Mouse (Mus musculus) liver, embryonic 13.5 days (tissue): ENCODE results near the gene Krtap4-9. TPM values are rescaled to one million over a fixed set of nuclear protein-coding genes. Genes with fewer than 3 reads are reported as not detected.
"Not testable (repeated sequence)": the region's sequence is repeated elsewhere in the genome, so short reads cannot be mapped to it uniquely, and the experiment has no call there.

Source experiments
- ATAC-seq: fragments of 200-750 bp; cut with Nextera tagmentation; 2 replicates; pipeline ENCODE4 v1.8.0; 2017; ENCODE audit warnings: low read depth, mild to moderate bottlenecking, moderate number of reproducible peaks, moderate library complexity
- DNase-seq: peaks from one replicate; pipeline ENCODE4 v3.0.0; 2022
- H3K27ac ChIP-seq: fragments of 300-500 bp; sonication (generic); 2 replicates; pipeline ENCODE4 v1.5.1; 2015; ENCODE audit warnings: moderate library complexity, mild to moderate bottlenecking, inconsistent platforms
- H3K27me3 ChIP-seq: fragments of 300-500 bp; sonication (generic); 2 replicates; pipeline ENCODE4 v1.6.1; 2015; ENCODE audit warnings: mild to moderate bottlenecking, inconsistent platforms
- H3K36me3 ChIP-seq: fragments of 300-500 bp; sonication (generic); 2 replicates; pipeline ENCODE4 v1.6.1; 2015; ENCODE audit warnings: mild to moderate bottlenecking, inconsistent platforms
- H3K4me1 ChIP-seq: fragments of 300-500 bp; sonication (generic); replicated peaks from 2 replicates; pipeline ENCODE4 v1.6.1; 2015; ENCODE audit warnings: inconsistent platforms
- H3K4me2 ChIP-seq: fragments of 300-500 bp; sonication (generic); 2 replicates; pipeline ENCODE4 v1.6.1; 2015; ENCODE audit warnings: inconsistent platforms, mild to moderate bottlenecking, moderate library complexity
- H3K4me3 ChIP-seq: fragments of 300-500 bp; sonication (generic); replicated peaks from 2 replicates; pipeline ENCODE4 v1.5.1; 2015; ENCODE audit warnings: mild to moderate bottlenecking, inconsistent platforms
- H3K9ac ChIP-seq: fragments of 300-500 bp; sonication (generic); 2 replicates; pipeline ENCODE4 v1.6.1; 2015; ENCODE audit warnings: mild to moderate bottlenecking, inconsistent platforms
- H3K9me3 ChIP-seq: fragments of 300-500 bp; sonication (generic); replicated peaks from 2 replicates; pipeline ENCODE4 v1.6.1; 2016; ENCODE audit warnings: inconsistent platforms
- WGBS: fragments of 180-500 bp; shearing (Covaris S2); methylation state at CpG from one replicate; pipeline ENCODE4 v1.1.7; 2015; ENCODE audit not compliant: insufficient replicate concordance; 5-methylcytosine and 5-hydroxymethylcytosine counted together
- polyA plus RNA-seq: library from polyadenylated mRNA; unstranded; fragments of >200 nt; fragmentation: Nextera tagmentation; extraction: Ambion mirVana; gene quantifications from 2 replicates; pipeline ENCODE4 v1.2.1, GENCODE M21; 2015

Krtap4-9 gene
- polyA plus RNA-seq = not detected in 2 replicates

DNA sequence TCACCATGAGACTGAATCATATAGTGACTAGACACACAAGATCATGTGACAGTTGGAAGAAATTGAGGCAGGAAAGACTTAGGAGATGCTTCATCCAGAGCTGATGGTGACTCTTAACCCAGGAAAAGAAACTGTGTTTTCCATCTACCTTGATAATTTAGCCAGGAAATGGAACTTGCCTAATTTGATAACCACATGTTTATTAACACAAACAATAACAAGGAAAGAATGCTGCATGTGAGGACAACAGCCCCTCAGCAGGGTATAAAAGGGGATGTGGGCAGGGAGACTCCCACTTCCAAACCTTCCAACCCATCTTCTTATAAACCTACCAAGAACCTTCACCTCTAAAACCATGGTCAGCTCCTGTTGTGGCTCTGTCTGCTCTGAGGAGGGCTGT, at the start of gene Krtap4-9:
Gene Krtap4-9, plus strand, starts transcription at position 301 of the 400 bp plus-strand sequence.
- not testable (repeated sequence) for H3K9ac ChIP-seq, H3K27ac ChIP-seq, ATAC-seq, H3K9me3 ChIP-seq, DNase-seq, H3K4me1 ChIP-seq, H3K4me3 ChIP-seq, H3K4me2 ChIP-seq, H3K36me3 ChIP-seq, H3K27me3 ChIP-seq

DNA sequence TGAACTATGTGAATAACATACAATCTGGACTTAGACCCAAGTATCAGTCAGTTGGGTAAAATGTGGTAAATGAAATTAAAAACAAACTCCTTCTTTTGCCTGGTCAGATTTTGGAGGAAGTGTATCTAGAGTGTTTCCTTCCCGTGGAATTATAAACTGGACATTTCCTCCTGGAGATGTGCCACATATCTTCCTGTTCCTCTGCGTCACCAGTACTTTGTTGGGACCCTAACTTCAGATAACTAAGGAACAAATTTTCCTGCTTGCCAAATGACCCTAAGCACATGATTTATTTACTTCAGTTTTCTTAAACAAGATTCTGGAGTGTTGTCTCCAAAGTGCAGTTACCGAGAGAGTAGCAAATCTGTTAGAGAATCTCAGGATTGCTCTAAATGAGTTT, 41.0 kb upstream of the Krtap4-9 start:
- H3K9me3 ChIP-seq = no peaks in the 10 kb centered on the region
- no peaks in the 10 kb centered on the region for H3K27me3 ChIP-seq
- no peaks in the 10 kb centered on the region for H3K4me1 ChIP-seq
- WGBS = 54% methylated on average over 3 of the region's 3 CpGs
- no peak for ATAC-seq
- H3K27ac ChIP-seq = no peak overlapping the region
- no peaks in the 10 kb centered on the region for H3K36me3 ChIP-seq
- H3K4me3 ChIP-seq = no peak overlapping the region
- DNase-seq = no peak
- H3K4me2 ChIP-seq = no peak overlapping the region
- no peak overlapping the region for H3K9ac ChIP-seq

GRCm38 (mm10) chr11:99758877-99759276, 26.1 kb upstream of the Krtap4-9 start:
- Histone ChIP-seq H3K27ac (no peak overlapping the region), H3K9me3 (no peaks in the 10 kb centered on the region), H3K4me1 (no peaks in the 10 kb centered on the region), H3K36me3 (no peaks in the 10 kb centered on the region), H3K4me2 (no peak overlapping the region), H3K9ac (no peak overlapping the region), H3K4me3 (no peak overlapping the region), H3K27me3 (no peaks in the 10 kb centered on the region)
- WGBS = 67% methylated on average over 1 of the region's 1 CpGs
- DNase-seq (no peak), ATAC-seq (no peak)

DNA sequence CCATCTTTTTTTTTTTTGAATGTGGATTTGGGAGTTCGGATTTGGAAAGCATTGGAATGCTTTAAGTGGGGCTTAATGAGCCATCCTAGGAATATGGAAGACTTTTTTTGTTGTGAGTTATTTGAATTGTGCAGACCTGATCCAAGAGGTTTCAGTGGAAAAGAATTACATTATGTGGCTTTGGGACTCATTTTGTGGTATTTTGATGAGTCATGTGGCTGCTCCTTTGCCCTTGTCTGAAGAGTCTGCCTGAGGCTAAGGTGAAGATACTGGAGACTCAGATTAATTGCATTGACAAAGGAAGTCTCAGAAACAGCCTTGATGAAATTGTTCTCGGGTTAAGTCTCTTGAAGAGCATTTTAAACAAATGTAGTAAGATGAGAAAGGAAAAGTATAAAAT, 16.6 kb upstream of the Krtap4-9 start:
- H3K4me1 ChIP-seq = no peaks in the 10 kb centered on the region
- no peaks in the 10 kb centered on the region for H3K27me3 ChIP-seq
- H3K9ac ChIP-seq = no peak overlapping the region
- H3K27ac ChIP-seq = no peak overlapping the region
- H3K4me2 ChIP-seq = no peak overlapping the region
- WGBS = 38% methylated on average over 2 of the region's 2 CpGs
- DNase-seq (no peak), ATAC-seq (no peak)
- no peak overlapping the region for H3K4me3 ChIP-seq
- H3K9me3 ChIP-seq = no peaks in the 10 kb centered on the region
- no peaks in the 10 kb centered on the region for H3K36me3 ChIP-seq

- not testable (repeated sequence) for H3K27ac ChIP-seq, H3K4me3 ChIP-seq, H3K9me3 ChIP-seq, H3K36me3 ChIP-seq, H3K27me3 ChIP-seq, ATAC-seq, DNase-seq, H3K4me1 ChIP-seq, H3K9ac ChIP-seq, H3K4me2 ChIP-seq
These were observed 12.2 kb upstream of the Krtap4-9 start, which contains the start of gene Gm11595 for GRCm38 (mm10) chr11:99772813-99773212. TSS of gene Gm11595 (minus strand) at chr11:99772913.

- no peak overlapping the region for H3K9ac ChIP-seq
- H3K9me3 ChIP-seq = no peaks in the 10 kb centered on the region
- DNase-seq (no peak), ATAC-seq (no peak)
- 69% methylated on average over 7 of the region's 7 CpGs for WGBS
- no peaks in the 10 kb centered on the region for H3K27me3 ChIP-seq
- no peak overlapping the region for H3K27ac ChIP-seq
- no peaks in the 10 kb centered on the region for H3K36me3 ChIP-seq
- H3K4me1 ChIP-seq = no peaks in the 10 kb centered on the region
- H3K4me3 ChIP-seq = no peak overlapping the region
- H3K4me2 ChIP-seq = no peak overlapping the region
These were observed 6.6 kb upstream of the Krtap4-9 start for GRCm38 (mm10) chr11:99778401-99778800.

- Histone ChIP-seq H3K9me3 (no peaks in the 10 kb centered on the region), H3K9ac (no peak within 1 kb of the TSS), H3K4me2 (no peak within 1 kb of the TSS), H3K4me3 (no peak within 1 kb of the TSS), H3K27ac (no peak within 1 kb of the TSS), H3K36me3 (no peaks in the 10 kb centered on the region), H3K27me3 (no peaks in the 10 kb centered on the region), H3K4me1 (no peaks in the 10 kb centered on the region)
- 76% methylated on average over 2 of the region's 2 CpGs for WGBS
- no peak for DNase-seq
- no peak for ATAC-seq
These were observed 4.4 kb upstream of the Krtap4-9 start, which contains the start of gene Krtap4-8 for GRCm38 (mm10) chr11:99780604-99781003. TSS of gene Krtap4-8 (minus strand) at chr11:99780704.

DNA sequence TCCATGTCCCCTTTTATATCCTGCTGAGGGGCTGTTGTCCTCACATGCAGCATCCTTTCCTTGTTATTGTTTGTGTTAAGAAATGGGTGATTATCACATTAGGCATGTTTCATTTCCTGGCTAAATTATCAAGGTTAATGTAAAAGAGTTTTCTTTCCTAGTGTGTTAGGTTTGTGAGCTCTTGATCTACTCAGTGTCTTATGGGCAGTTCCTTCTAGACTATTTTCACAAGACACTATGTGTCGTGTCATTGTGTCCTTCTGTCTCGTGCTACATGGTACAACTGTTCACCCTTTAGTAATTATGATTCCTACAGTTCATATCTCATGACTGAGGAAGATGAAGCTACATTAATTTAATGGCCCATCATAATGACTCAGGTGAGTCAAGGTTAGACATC, 8.4 kb downstream of the Krtap4-9 start, which contains the start of gene Gm11596:
Gene Gm11596, minus strand, starts transcription at position 101 of the 400 bp plus-strand sequence.
- Histone ChIP-seq H3K9ac (no peak within 1 kb of the TSS), H3K27ac (no peak within 1 kb of the TSS), H3K36me3 (no peaks in the 10 kb centered on the region), H3K4me3 (no peak within 1 kb of the TSS), H3K9me3 (no peaks in the 10 kb centered on the region), H3K4me1 (no peaks in the 10 kb centered on the region), H3K4me2 (no peak within 1 kb of the TSS), H3K27me3 (no peaks in the 10 kb centered on the region)
- no peak for DNase-seq
- no peak for ATAC-seq
- 63% methylated on average over 2 of the region's 2 CpGs for WGBS

DNA sequence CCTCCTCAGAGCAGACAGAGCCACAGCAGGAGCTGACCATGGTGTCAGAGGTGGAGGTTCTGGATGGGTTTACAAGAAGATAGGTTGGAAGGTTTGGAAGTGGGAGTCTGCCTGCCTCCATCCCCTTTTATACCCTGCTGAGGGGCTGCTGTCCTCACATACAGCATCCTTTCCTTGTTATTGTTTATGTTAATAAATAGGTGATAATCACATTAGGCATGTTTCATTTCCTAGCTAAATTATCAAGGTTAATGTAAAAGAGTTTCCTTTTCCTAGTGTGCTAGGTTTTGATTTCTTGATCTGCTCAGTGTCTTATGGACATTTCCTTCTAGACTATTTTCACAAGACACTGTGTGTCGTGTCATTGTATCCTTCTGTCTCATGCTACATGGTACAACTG, 13.8 kb downstream of the Krtap4-9 start, which contains the start of gene Gm11569:
Gene Gm11569, minus strand, starts transcription at position 101 of the 400 bp plus-strand sequence.
- not testable (repeated sequence) for ATAC-seq

GRCm38 (mm10) chr11:99804346-99804745, 19.3 kb downstream of the Krtap4-9 start, which contains the start of gene Gm11554:
TSS of gene Gm11554 (minus strand) at chr11:99804446.
- not testable (repeated sequence) for H3K9me3 ChIP-seq, H3K36me3 ChIP-seq, H3K27ac ChIP-seq, H3K9ac ChIP-seq, H3K4me3 ChIP-seq, ATAC-seq, H3K4me1 ChIP-seq, DNase-seq, H3K4me2 ChIP-seq, H3K27me3 ChIP-seq
- WGBS = no CpG with 5 or more reads among the region's 1 CpGs

More for the DNA sequence above, 13.8 kb downstream of the Krtap4-9 start, which contains the start of gene Gm11569:
- not testable (repeated sequence) for H3K9me3 ChIP-seq, DNase-seq, H3K4me3 ChIP-seq, H3K27me3 ChIP-seq, H3K36me3 ChIP-seq, H3K4me1 ChIP-seq, H3K4me2 ChIP-seq, H3K27ac ChIP-seq, H3K9ac ChIP-seq
- WGBS = no CpG with 5 or more reads among the region's 1 CpGs

DNA sequence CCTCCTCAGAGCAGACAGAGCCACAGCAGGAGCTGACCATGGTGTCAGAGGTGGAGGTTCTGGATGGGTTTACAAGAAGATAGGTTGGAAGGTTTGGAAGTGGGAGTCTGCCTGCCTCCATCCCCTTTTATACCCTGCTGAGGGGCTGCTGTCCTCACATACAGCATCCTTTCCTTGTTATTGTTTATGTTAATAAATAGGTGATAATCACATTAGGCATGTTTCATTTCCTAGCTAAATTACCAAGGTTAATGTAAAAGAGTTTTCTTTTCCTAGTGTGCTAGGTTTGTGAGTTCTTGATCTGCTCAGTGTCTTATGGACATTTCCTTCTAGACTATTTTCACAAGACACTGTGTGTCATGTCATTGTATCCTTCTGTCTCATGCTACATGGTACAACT, 24.8 kb downstream of the Krtap4-9 start, which contains the start of gene Krtap4-13:
Gene Krtap4-13, minus strand, starts transcription at position 101 of the 400 bp plus-strand sequence.
- DNase-seq, H3K9me3 ChIP-seq, H3K4me3 ChIP-seq, H3K27me3 ChIP-seq, H3K4me2 ChIP-seq, H3K36me3 ChIP-seq, H3K27ac ChIP-seq, H3K9ac ChIP-seq, ATAC-seq, H3K4me1 ChIP-seq: not testable (repeated sequence)

- ATAC-seq, DNase-seq, H3K9ac ChIP-seq, H3K4me3 ChIP-seq, H3K4me2 ChIP-seq, H3K36me3 ChIP-seq, H3K27ac ChIP-seq, H3K27me3 ChIP-seq, H3K4me1 ChIP-seq, H3K9me3 ChIP-seq: not testable (repeated sequence)
- 59% methylated on average over 2 of the region's 2 CpGs for WGBS
These were observed 30.6 kb downstream of the Krtap4-9 start, which contains the start of gene Gm11564 for GRCm38 (mm10) chr11:99815566-99815965. TSS of gene Gm11564 (minus strand) at chr11:99815666.
